19 mouse cellular contexts compared by ENCODE assay signal in the genomic region with DNA sequence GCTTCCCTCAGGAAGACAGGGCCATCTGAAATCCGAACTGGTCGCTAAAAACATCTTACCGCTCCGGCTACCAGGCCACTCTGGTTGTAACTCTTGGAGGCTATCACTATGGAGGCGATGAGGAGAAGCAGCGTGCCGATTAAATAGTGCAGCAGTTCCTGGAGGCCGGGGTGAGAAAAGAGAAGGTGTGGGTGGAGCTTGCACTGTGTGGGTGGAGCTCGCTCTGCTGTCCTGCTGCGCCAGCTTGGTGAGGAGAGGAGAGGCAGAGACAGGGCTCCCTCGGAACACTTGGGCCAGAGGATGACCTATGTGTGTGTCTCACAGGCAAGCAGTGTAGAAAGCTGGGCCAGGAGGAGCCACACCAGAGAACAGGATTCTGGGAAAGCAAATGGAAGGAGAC.
"Had no signal": no experiment of that assay in that cellular context is flagged by ENCODE, and none has a peak within 500 bp of the region (broad histone marks: within the 10 kb centered on the region; RNA-seq: fewer than 3 reads in every experiment).

No protein-coding gene starts in this region.

- H3K4me2 ChIP-seq: limb, embryonic 13.5 days; liver, embryonic 11.5 days; liver, embryonic 15.5 days; lung, embryonic 14.5 days; neural tube, embryonic 15.5 days had no signal

- H3K27ac ChIP-seq: kidney, postnatal 0 days; limb, embryonic 13.5 days; liver, embryonic 15.5 days; midbrain, embryonic 10.5 days; neural tube, embryonic 15.5 days had no signal

- H3K4me3 ChIP-seq: limb, embryonic 13.5 days; liver, embryonic 15.5 days; midbrain, embryonic 10.5 days; myocyte; neural tube, embryonic 15.5 days had no signal

- H3K27me3 ChIP-seq: limb, embryonic 13.5 days; liver, embryonic 15.5 days; neural tube, embryonic 15.5 days had no signal

- H3K36me3 ChIP-seq: neural tube, embryonic 15.5 days had no signal

- H3K4me1 ChIP-seq: liver, embryonic 15.5 days had no signal

- H3K9ac ChIP-seq: limb, embryonic 13.5 days; liver, embryonic 15.5 days; lung, embryonic 14.5 days; neural tube, embryonic 15.5 days had no signal

- H3K9me3 ChIP-seq: limb, embryonic 13.5 days; liver, embryonic 15.5 days; neural tube, embryonic 15.5 days had no signal

- DNase-seq: kidney, adult 8-10 months; kidney, postnatal 36 days; layer of hippocampus, adult 9-11 months; layer of hippocampus, postnatal 36 days; lung, embryonic 14.5 days; lung, postnatal 10 days; lung, postnatal 4 days; midbrain, embryonic 14.5 days; right cerebral cortex, postnatal 4 days; spleen, adult 18-20 months; thymus, adult 2 months; thymus, postnatal 25 days had no signal
